Mouse (Mus musculus) liver, embryonic 14.5 days (tissue): ENCODE results near the gene Cntnap2. TPM values are rescaled to one million over a fixed set of nuclear protein-coding genes. Genes with fewer than 3 reads are reported as not detected.

Source experiments
- ATAC-seq: fragments of 200-750 bp; cut with Nextera tagmentation; 2 replicates; pipeline ENCODE4 v1.8.0; 2017; ENCODE audit warnings: moderate number of reproducible peaks, mild to moderate bottlenecking, moderate library complexity; ENCODE audit not compliant: insufficient read depth
- DNase-seq, 3 experiments: peaks; one replicate each; pipeline ENCODE4 v3.0.0-alpha.2; 2012 to 2013; ENCODE audit warnings: low read depth in 3 of 3, low spot score in 3 of 3
- H3K27ac ChIP-seq: fragments of 300-500 bp; sonication (generic); 2 replicates; pipeline ENCODE4 v1.5.1; 2014; ENCODE audit warnings: moderate library complexity, mild to moderate bottlenecking, control low read depth, inconsistent platforms
- H3K27me3 ChIP-seq: fragments of 300-500 bp; sonication (generic); 2 replicates; pipeline ENCODE4 v1.6.1; 2014; ENCODE audit warnings: mild to moderate bottlenecking, low read length, moderate library complexity; ENCODE audit not compliant: control insufficient read depth, insufficient read depth
- H3K36me3 ChIP-seq: fragments of 300-500 bp; sonication (generic); replicated peaks from 2 replicates; pipeline ENCODE4 v1.6.1; 2014; ENCODE audit warnings: low read depth; ENCODE audit not compliant: control insufficient read depth, insufficient read depth
- H3K4me1 ChIP-seq, 2 experiments: fragments of 200-500 bp in 1 of 2; fragments of 300-500 bp in 1 of 2; sonication (generic) in 1 of 2; replicated peaks; 2 replicates each; pipeline ENCODE4 v1.6.1; 2012 to 2014; ENCODE audit warnings: antibody characterized with exemption in 1 of 2, inconsistent platforms in 1 of 2, low read length in 1 of 2; ENCODE audit not compliant: control insufficient read depth in 2 of 2, insufficient read depth in 2 of 2
- H3K4me2 ChIP-seq: fragments of 300-500 bp; sonication (generic); 2 replicates; pipeline ENCODE4 v1.6.1; 2014; ENCODE audit warnings: low read depth, mild to moderate bottlenecking, control low read depth, moderate library complexity
- H3K4me3 ChIP-seq, 2 experiments: fragments of 200-500 bp in 1 of 2; fragments of 300-500 bp in 1 of 2; sonication (generic) in 1 of 2; 2 replicates each; pipeline ENCODE4 v1.5.1; 2012 to 2014; ENCODE audit warnings: low read depth in 2 of 2, low read length in 2 of 2, mild to moderate bottlenecking in 2 of 2, control low read depth in 1 of 2, inconsistent platforms in 1 of 2, moderate library complexity in 1 of 2; ENCODE audit not compliant: insufficient read depth in 1 of 2
- H3K9ac ChIP-seq: fragments of 300-500 bp; sonication (generic); replicated peaks from 2 replicates; pipeline ENCODE4 v1.6.1; 2014; ENCODE audit warnings: mild to moderate bottlenecking, control low read depth, moderate library complexity
- H3K9me3 ChIP-seq: fragments of 300-500 bp; sonication (generic); 2 replicates; pipeline ENCODE4 v1.6.1; 2016; ENCODE audit warnings: low read length, mixed read lengths; ENCODE audit not compliant: control insufficient read depth
- CTCF ChIP-seq: IDR thresholded peaks from 2 replicates; pipeline ENCODE4 v1.5.1; 2016; ENCODE audit warnings: antibody characterized with exemption, low read depth, control low read depth
- EP300 ChIP-seq: IDR thresholded peaks from 2 replicates; pipeline ENCODE4 v1.6.1; 2016; ENCODE audit warnings: antibody characterized with exemption, low read depth
- WGBS: fragments of 180-500 bp; shearing (Covaris S2); extraction: QIAGEN DNeasy Blood & Tissue Kit; methylation state at CpG from one replicate; pipeline ENCODE4 v1.1.7; 2014; ENCODE audit not compliant: insufficient replicate concordance; 5-methylcytosine and 5-hydroxymethylcytosine counted together
- polyA plus RNA-seq, 2 experiments: library from polyadenylated mRNA; depleted of rRNA in 1 of 2; stranded (reverse) in 1 of 2; unstranded in 1 of 2; fragments of >200 nt; fragmentation: Nextera tagmentation in 1 of 2; extraction: Ambion mirVana in 1 of 2; gene quantifications; 2 replicates each; pipeline versions ENCODE4 v1.2.1 to v1.2.3; 2012 to 2014

The Cntnap2 gene
- polyA plus RNA-seq, 2 experiments: 0.38 to 0.39 TPM

DNA sequence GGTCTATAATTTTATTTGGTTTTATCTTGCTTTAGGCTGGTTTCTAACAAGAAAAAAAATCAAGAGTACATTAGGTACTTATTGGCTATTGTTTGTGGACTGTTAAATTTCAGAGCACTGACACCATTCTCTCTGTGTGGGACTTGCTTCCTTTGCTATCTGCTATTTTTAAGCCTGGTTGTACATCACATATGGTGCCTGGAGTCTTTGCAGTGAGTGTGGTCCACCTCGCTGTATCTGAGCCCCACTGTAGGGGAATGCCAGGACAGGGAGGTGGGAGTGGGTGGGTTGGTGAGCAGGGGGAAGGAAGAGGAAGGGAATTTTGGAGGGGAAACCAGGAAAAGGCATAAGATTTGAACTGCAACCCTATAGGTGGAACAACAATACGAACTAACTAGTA is 1504.3 kb downstream of the Cntnap2 start:
- DNase-seq: no peak
- Histone ChIP-seq H3K36me3 (no peaks in the 10 kb centered on the region), H3K4me1 (no peaks in the 10 kb centered on the region), H3K4me2 (no peak overlapping the region), H3K9ac (no peak overlapping the region), H3K4me3 (no peak overlapping the region), H3K27ac (no peak overlapping the region), H3K9me3 (no peaks in the 10 kb centered on the region), H3K27me3 (no peaks in the 10 kb centered on the region)
- TF ChIP-seq EP300 (no peak), CTCF (no peak)
- no peak for ATAC-seq
- WGBS: 51% methylated on average over 2 of the region's 2 CpGs

DNA sequence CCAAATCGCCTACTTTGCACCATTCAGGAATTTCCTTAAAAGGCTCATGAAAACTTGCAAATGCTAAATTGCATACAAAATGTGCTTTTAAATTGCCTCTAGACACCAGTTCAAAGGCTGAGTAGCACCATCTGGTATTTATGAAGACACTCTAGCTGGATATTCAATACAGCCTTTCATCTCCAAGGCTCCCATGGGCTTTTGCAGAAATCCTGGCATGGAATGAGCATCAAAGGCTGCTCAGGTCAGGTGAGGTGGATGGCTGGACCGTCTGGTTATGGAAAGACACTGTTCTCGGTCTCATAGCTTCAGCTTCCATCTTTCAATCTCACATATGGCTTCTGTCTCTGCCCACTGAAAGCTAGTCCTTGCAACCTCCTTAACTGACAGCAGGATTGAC is 1515.9 kb downstream of the Cntnap2 start:
- DNase-seq (no peak), ATAC-seq (no peak)
- Histone ChIP-seq H3K9ac (no peak overlapping the region), H3K4me2 (no peak overlapping the region), H3K27me3 (no peaks in the 10 kb centered on the region), H3K27ac (no peak overlapping the region), H3K36me3 (no peaks in the 10 kb centered on the region), H3K4me3 (no peak overlapping the region), H3K9me3 (no peaks in the 10 kb centered on the region), H3K4me1 (no peaks in the 10 kb centered on the region)
- 33% methylated on average over 3 of the region's 3 CpGs for WGBS
- TF ChIP-seq CTCF: no peak
- TF ChIP-seq EP300: no peak

DNA sequence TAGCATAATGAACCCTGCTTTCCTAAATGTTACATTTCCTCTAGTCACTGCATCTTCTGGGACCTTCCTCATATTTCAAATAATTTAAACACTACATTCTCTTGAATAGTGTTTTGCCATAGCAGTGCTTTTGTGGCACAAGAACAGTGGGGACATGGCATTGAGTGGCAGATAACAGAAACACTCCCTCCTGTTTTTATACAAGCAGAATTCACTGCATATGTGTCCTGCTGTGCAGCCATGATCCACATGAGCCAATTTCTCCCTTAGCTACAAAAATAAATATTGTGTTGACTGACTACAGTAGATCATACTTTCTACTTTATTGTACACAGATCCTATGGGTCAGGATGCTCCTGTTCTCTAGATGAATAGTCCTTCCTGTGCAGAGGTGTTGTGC is 1553.2 kb downstream of the Cntnap2 start:
- Histone ChIP-seq H3K4me1 (no peaks in the 10 kb centered on the region), H3K36me3 (no peaks in the 10 kb centered on the region), H3K4me3 (no peak overlapping the region), H3K27me3 (no peaks in the 10 kb centered on the region), H3K9ac (no peak overlapping the region), H3K4me2 (no peak overlapping the region), H3K27ac (no peak overlapping the region), H3K9me3 (no peaks in the 10 kb centered on the region)
- ATAC-seq (no peak), DNase-seq (no peak)
- no peak for TF ChIP-seq CTCF
- no peak for TF ChIP-seq EP300

GRCm38 (mm10) chr6:46612872-46613271 is 1553.7 kb downstream of the Cntnap2 start:
- no peak overlapping the region for H3K4me3 ChIP-seq
- DNase-seq: no peak
- no peaks in the 10 kb centered on the region for H3K4me1 ChIP-seq
- 54% methylated on average over 3 of the region's 3 CpGs for WGBS
- no peak overlapping the region for H3K27ac ChIP-seq
- no peak overlapping the region for H3K4me2 ChIP-seq
- ATAC-seq: no peak
- no peaks in the 10 kb centered on the region for H3K9me3 ChIP-seq
- H3K9ac ChIP-seq: no peak overlapping the region
- TF ChIP-seq CTCF: no peak
- no peak for TF ChIP-seq EP300
- no peaks in the 10 kb centered on the region for H3K27me3 ChIP-seq
- no peaks in the 10 kb centered on the region for H3K36me3 ChIP-seq

DNA sequence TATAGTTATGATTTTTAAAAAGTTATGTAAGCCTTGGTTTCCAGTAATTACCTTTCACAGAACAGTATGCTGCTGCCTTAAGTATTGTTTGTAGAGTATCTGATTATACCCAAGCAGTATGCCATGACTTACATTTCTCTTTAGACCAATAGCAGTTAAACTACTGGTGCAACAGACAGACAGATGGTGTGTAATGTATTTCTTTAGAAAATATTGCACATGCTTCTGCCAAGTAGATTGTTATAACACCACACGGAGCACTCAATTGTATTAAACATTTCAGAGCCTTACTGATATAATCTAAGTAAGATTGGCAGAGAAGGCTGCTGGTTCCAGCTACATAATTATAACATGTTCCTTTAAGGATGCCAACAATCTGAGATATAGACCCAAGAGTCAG is 1609.9 kb downstream of the Cntnap2 start:
- TF ChIP-seq CTCF: no peak
- ATAC-seq: no peak

GRCm38 (mm10) chr6:46675081-46675480 is 1615.9 kb downstream of the Cntnap2 start:
- H3K4me1 ChIP-seq: no peaks in the 10 kb centered on the region

More for the DNA sequence above, 1609.9 kb downstream of the Cntnap2 start:
- Histone ChIP-seq H3K4me2 (no peak overlapping the region), H3K4me1 (no peaks in the 10 kb centered on the region), H3K27me3 (no peaks in the 10 kb centered on the region), H3K27ac (no peak overlapping the region), H3K9ac (no peak overlapping the region), H3K36me3 (no peaks in the 10 kb centered on the region), H3K9me3 (no peaks in the 10 kb centered on the region), H3K4me3 (no peak overlapping the region)
- DNase-seq: no peak
- 69% methylated on average over 1 of the region's 1 CpGs for WGBS

More at GRCm38 (mm10) chr6:46675081-46675480, 1615.9 kb downstream of the Cntnap2 start:
- Histone ChIP-seq H3K4me2 (no peak overlapping the region), H3K27me3 (no peaks in the 10 kb centered on the region), H3K36me3 (no peaks in the 10 kb centered on the region), H3K9me3 (no peaks in the 10 kb centered on the region), H3K9ac (no peak overlapping the region), H3K4me3 (no peak overlapping the region), H3K27ac (no peak overlapping the region)
- ATAC-seq (no peak), DNase-seq (no peak)
- TF ChIP-seq EP300: no peak
- no peak for TF ChIP-seq CTCF
- WGBS: 57% methylated on average over 2 of the region's 2 CpGs
